Mouse (Mus musculus): ENCODE data around the gene Ccdc180. TPM values are rescaled to one million over a fixed set of nuclear protein-coding genes. Genes with fewer than 3 reads are reported as not detected.

The Ccdc180 gene
- polyA plus RNA-seq (2015; fragmentation: Nextera tagmentation; extraction: Ambion mirVana) = 0.06 TPM in 1 of 2 replicates, not detected in the other

DNA sequence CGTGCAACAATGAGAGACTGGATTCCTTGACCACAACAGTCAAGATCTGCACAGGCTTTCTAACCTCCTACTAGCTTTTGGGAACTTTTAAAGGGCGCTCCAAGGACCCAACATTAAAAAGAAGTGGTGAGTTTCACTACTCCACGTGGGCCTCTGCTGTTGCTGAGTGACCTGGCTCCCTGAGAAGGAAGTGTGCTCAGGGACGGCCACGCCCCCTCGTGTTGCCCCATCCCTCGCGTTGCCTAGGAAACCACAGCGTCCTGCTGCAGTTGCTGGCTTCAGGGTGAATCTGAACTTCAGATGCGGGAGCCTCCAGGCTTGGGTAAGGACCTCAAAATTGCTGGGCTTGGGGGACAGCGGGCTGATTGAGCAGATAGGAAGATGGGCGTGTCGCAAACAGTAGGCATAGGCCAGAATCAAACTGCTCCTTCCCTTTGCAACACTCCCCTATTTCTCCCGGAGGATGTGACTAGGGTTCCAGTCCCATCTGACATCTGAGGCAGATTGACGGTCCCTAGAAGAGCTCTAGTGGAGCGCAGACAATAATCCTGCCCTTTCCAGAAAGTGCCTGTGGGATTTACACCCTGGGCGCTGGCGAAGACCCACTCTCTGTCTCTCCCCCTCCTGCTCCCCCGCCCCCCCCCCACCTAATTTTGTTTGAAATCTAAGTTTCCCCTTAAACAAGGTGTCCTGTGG lies at the start of gene Ccdc180:
TSS of gene Ccdc180 (plus strand) at position 238 of the 696 bp plus-strand sequence.
- no peaks in the 10 kb centered on the region for H3K36me3 ChIP-seq
- no peaks in the 10 kb centered on the region for H3K9me3 ChIP-seq
- peaks cover 7% of the 10 kb centered on the region; the same call in 1 of the 2 replicates for H3K27me3 ChIP-seq
- H3K4me2 ChIP-seq (replicated peaks) = peak within 1 kb of the TSS; percentile 54
- no peak for ATAC-seq (ENCODE audit: low FRiP score, low read depth)
- H3K4me1 ChIP-seq = peaks cover 12% of the 10 kb centered on the region
- H3K9ac ChIP-seq = no peak within 1 kb of the TSS
- 14% methylated on average over 19 of the region's 19 CpGs for WGBS
- H3K4me3 ChIP-seq = no peak within 1 kb of the TSS
- H3K27ac ChIP-seq = no peak within 1 kb of the TSS

DNA sequence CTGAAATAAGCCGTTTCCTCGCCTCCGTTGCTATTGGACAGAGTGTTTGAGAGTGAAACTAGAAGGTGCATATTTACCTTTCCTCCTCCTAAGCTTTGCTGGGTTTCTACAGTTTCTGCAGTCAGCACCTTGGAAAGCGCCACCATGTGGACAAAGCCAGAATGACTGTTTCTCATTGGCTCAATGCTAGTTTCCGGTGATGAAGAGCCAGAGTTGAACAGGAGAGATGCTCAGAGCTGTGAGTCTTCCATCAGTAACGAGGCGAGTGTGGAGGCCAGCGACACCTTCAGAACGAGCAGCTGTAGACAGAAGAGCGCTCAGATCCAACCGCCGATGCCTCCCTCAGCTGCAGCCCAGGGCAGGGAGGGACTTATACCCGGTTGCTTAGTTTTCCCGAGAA lies 45.7 kb upstream of the Ccdc180 start:
- Histone ChIP-seq H3K9ac (no peak overlapping the region), H3K27ac (no peak overlapping the region), H3K36me3 (no peaks in the 10 kb centered on the region), H3K9me3 (no peaks in the 10 kb centered on the region), H3K4me2 (replicated peaks) (no peak overlapping the region), H3K4me1 (peaks cover 14% of the 10 kb centered on the region), H3K4me3 (no peak overlapping the region), H3K27me3 (peaks cover 46% of the 10 kb centered on the region)
- 46% methylated on average over 14 of the region's 14 CpGs for WGBS
- no peak for ATAC-seq (ENCODE audit: low FRiP score, low read depth)

DNA sequence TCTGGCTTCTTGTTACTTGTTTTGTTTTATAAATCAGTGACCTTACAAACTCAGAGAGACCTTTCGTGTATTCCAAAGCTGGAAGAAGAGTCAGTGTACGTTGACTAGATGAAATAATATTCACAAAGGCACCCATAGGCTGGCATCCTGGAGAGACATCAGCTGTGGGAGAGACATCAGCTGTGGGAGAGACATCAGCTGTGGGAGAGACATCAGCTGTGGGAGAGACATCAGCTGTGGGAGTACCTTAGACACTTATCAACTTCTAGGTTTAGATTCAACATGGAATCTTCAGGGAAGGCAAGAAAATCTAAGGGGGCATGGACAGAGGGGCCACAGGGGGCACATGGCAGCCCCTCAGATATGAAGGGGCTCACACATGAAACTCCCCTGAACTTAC lies 43.8 kb upstream of the Ccdc180 start:
- no peak overlapping the region for H3K4me3 ChIP-seq
- ATAC-seq (ENCODE audit: low FRiP score, low read depth) = no peak
- no peak overlapping the region for H3K27ac ChIP-seq
- WGBS = 90% methylated on average over 2 of the region's 2 CpGs
- H3K27me3 ChIP-seq = peaks cover 62% of the 10 kb centered on the region
- peaks cover 17% of the 10 kb centered on the region for H3K4me1 ChIP-seq
- no peak overlapping the region for H3K4me2 ChIP-seq (replicated peaks)
- H3K9ac ChIP-seq = no peak overlapping the region
- H3K36me3 ChIP-seq = no peaks in the 10 kb centered on the region
- no peaks in the 10 kb centered on the region for H3K9me3 ChIP-seq

DNA sequence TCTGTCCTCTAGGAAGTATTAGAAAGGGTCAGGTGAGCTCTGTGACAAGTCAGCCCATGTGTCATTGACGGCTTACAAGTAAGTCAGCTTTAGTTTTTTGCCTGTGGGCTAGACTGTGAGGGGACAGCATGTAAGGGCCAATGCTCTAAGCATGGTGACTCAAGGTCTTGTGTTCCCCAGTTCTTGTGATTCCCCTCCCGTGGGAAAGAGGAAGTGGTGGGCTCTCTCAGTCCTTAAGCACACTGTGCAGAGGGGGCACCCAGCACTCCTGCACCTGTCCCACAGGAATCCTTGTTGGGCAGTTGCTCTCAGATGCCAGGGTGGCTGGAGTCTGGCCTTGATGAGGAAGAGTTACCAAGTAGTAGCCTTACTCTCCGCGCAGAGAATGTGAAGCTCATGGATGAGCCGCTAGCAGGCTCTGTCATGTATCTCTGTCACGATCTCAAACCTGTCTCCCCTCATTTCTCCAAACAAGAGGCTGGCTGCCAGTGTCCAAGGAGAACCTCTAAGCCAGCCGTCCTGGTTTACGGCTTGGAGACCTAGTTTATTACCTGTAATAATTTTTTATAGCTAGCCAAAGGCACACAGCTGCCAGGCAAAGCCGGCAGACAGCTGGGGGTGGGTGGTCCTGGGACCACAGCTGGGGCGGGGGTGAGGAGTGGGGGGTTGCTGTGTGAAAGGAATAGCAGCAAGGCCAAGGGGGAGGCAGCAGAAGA lies 41.8 kb upstream of the Ccdc180 start, which contains the start of gene Stra6l:
TSS of gene Stra6l (plus strand) at position 556 of the 716 bp plus-strand sequence.
- Histone ChIP-seq H3K4me3 (peak within 1 kb of the TSS; percentile 5), H3K27me3 (peaks cover 78% of the 10 kb centered on the region), H3K27ac (no peak within 1 kb of the TSS), H3K4me1 (peaks cover 17% of the 10 kb centered on the region), H3K9me3 (no peaks in the 10 kb centered on the region), H3K4me2 (replicated peaks) (peak within 1 kb of the TSS; percentile 43), H3K9ac (no peak within 1 kb of the TSS), H3K36me3 (no peaks in the 10 kb centered on the region)
- WGBS = 11% methylated on average over 10 of the region's 10 CpGs
- peak; percentile 68 for ATAC-seq (ENCODE audit: low FRiP score, low read depth)

DNA sequence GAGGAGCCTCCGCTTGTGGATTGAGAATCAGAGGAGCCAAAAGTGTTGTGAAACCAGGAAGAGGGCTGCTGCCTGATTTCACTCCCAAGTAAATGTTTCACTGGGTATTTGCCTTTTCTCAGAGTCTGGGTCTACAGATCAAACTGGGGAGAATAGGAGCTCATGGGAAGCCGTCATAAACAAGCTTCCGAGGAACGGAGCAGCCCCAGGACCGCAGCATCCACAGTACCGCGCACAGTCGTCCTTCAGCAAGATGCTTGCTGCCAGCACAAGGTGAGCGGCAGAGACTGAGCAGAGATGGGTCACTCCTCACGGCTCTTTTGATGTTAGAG lies 41.3 kb upstream of the Ccdc180 start:
- Histone ChIP-seq H3K9ac (no peak overlapping the region), H3K4me1 (peaks cover 17% of the 10 kb centered on the region), H3K4me3 (peak overlapping the region; percentile 5), H3K27ac (no peak overlapping the region), H3K4me2 (replicated peaks) (peak overlapping the region; percentile 43), H3K36me3 (no peaks in the 10 kb centered on the region), H3K9me3 (no peaks in the 10 kb centered on the region), H3K27me3 (peaks cover 81% of the 10 kb centered on the region)
- ATAC-seq (ENCODE audit: low FRiP score, low read depth) = no peak
- WGBS = 15% methylated on average over 10 of the region's 10 CpGs

DNA sequence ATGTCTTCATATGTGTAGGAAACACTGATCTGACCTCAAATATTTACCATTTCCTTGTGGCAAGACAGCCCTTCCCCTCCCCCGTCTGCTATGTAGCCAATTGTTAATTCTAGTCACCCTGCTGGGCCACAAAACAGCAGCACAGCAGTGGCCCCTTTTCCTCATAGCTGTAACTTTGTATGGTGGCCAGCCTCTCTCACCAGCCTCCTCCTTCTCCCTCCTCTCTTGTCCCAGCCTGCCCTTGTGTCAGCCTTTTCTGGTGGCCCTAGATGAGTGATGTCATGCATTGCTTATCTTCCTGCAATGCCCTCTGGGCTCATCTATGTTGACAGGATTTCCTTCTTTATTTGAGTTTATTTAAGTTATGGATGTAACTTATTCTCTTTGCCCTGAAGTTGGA lies 40.7 kb upstream of the Ccdc180 start:
- no peak for ATAC-seq (ENCODE audit: low FRiP score, low read depth)
- peaks cover 79% of the 10 kb centered on the region for H3K27me3 ChIP-seq

DNA sequence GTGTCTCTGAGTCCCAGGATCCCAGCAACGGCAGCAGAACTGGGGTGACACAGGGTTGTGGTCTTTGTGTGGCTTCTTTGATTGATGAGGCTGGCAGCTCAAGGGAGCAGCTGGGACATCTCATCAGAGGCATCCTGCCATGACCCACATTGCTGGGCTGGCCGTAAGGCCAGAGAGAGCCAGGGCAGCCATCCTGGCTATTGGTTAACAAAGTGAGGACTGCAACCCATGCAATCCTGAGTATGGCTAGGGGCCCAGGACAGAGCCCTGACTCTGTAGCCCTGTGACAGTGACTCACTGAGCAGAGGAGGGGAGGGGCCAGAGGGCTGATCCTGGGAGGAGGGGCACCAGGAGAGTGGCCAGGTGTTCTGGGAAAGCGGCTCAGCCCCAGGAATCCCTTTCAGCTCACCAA lies 38.5 kb upstream of the Ccdc180 start:
- H3K4me2 ChIP-seq (replicated peaks) = no peak overlapping the region
- 17% methylated on average over 3 of the region's 3 CpGs for WGBS
- H3K27ac ChIP-seq = no peak overlapping the region
- no peak overlapping the region for H3K4me3 ChIP-seq
- ATAC-seq (ENCODE audit: low FRiP score, low read depth) = no peak
- H3K4me1 ChIP-seq = peaks cover 23% of the 10 kb centered on the region
- H3K27me3 ChIP-seq = peaks cover 64% of the 10 kb centered on the region
- H3K9me3 ChIP-seq = no peaks in the 10 kb centered on the region
- H3K9ac ChIP-seq = no peak overlapping the region
- no peaks in the 10 kb centered on the region for H3K36me3 ChIP-seq

More for the DNA sequence above, 40.7 kb upstream of the Ccdc180 start:
- Histone ChIP-seq H3K36me3 (no peaks in the 10 kb centered on the region), H3K27ac (no peak overlapping the region), H3K9ac (no peak overlapping the region), H3K4me3 (no peak overlapping the region), H3K4me1 (peaks cover 19% of the 10 kb centered on the region), H3K9me3 (no peaks in the 10 kb centered on the region), H3K4me2 (replicated peaks) (peak overlapping the region; percentile 43; the same call in 1 of the 2 replicates)
- WGBS = 36% methylated on average over 1 of the region's 1 CpGs

DNA sequence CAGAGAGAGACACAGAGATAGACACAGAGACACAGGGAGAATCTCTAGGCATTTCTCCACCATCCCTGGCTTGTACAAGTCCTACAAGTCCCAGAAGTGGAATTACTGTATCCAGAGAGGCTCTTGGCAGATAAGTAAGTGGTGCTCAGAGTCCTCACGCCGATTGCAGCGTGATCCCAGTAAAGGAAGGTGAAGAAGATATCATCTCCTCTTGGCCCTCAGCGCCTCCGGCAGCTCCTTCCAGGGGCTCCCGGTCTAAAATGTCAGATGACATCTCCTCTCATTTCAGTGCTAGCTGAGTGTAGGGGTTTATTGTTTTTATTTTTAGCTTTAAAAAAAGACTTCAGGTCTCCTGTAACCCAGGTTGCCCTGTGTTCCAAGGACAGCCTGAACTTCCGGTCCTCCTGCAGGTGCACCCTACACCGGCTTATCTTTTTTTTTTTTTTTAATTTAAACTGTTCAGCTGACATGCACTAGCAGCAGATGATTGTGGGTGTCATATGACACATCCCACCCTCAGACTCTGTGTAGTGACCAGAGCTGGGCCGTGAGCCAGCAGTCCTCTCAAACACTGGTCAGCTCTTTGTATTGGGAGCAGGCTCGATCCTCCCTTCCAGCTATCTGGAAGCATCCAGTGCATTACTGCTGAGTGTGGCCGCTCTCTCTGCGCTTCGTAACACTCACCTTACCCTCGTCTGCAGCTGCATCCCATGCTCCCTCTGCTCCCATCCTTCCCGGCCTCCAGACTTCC lies 36.4 kb upstream of the Ccdc180 start:
- Histone ChIP-seq H3K4me3 (no peak overlapping the region), H3K9ac (no peak overlapping the region), H3K4me1 (peaks cover 15% of the 10 kb centered on the region), H3K4me2 (replicated peaks) (no peak overlapping the region), H3K9me3 (no peaks in the 10 kb centered on the region), H3K27ac (no peak overlapping the region), H3K27me3 (peaks cover 57% of the 10 kb centered on the region), H3K36me3 (no peaks in the 10 kb centered on the region)
- ATAC-seq (ENCODE audit: low FRiP score, low read depth) = no peak
- WGBS = 71% methylated on average over 15 of the region's 15 CpGs

DNA sequence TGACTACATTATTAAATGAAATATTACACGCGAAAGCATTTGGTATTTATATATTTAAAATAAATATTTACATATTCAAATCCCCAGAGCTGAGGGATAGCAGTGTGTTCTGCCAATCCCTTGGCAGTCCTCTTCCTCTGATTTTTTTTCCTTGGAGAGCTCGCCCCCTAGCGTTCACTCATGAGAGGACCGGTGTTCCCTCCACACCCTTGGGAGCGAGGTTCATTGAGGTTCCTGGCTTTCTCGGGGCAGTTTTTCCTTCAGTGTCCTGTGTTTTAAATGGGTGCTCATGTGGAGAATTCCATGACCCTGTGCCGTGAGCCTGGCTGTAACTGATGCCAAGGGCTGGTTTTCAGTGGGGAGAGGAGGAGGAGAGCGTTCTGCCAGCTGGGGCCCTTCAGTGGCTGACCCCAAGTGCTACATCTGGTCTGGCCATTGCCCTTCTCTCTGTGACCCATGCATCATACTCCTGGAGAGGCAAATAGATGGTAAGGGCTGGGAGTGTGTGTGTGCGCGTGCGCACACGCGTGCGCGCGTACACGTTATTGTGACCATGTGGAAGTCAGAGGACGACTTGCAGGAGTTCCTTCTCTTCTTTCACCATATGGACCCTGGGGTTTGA lies 34.2 kb upstream of the Ccdc180 start:
- Histone ChIP-seq H3K9me3 (no peaks in the 10 kb centered on the region), H3K9ac (no peak overlapping the region), H3K36me3 (no peaks in the 10 kb centered on the region), H3K27ac (no peak overlapping the region), H3K4me2 (replicated peaks) (no peak overlapping the region), H3K4me3 (no peak overlapping the region), H3K4me1 (peaks cover 14% of the 10 kb centered on the region), H3K27me3 (peaks cover 38% of the 10 kb centered on the region)
- ATAC-seq (ENCODE audit: low FRiP score, low read depth) = no peak
- WGBS = 50% methylated on average over 19 of the region's 19 CpGs

DNA sequence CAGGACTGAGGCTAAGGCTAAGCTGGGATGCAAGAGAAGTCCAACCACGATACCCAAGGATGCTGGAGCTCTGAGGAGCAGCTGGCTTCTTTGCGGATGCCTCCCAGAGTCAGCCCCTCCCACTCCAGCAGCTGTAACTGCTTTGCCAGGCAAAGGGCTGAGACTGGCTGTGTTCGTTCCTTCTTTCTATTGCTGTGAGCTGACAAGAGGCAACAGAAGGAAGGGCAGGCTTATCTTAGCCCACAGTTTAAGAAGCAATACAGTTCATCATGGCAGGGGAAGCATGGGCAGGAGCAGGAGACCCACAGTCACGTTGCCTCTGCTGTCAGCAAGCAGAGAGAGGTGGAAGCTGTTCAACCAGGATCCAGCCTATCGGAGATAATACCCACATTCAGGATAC lies 28.9 kb upstream of the Ccdc180 start:
- Histone ChIP-seq H3K4me2 (replicated peaks) (no peak overlapping the region), H3K4me3 (no peak overlapping the region), H3K4me1 (peaks cover 8% of the 10 kb centered on the region), H3K9me3 (no peaks in the 10 kb centered on the region), H3K36me3 (no peaks in the 10 kb centered on the region), H3K9ac (no peak overlapping the region), H3K27ac (no peak overlapping the region), H3K27me3 (peaks cover 10% of the 10 kb centered on the region)
- no peak for ATAC-seq (ENCODE audit: low FRiP score, low read depth)
- 50% methylated on average over 5 of the region's 5 CpGs for WGBS

DNA sequence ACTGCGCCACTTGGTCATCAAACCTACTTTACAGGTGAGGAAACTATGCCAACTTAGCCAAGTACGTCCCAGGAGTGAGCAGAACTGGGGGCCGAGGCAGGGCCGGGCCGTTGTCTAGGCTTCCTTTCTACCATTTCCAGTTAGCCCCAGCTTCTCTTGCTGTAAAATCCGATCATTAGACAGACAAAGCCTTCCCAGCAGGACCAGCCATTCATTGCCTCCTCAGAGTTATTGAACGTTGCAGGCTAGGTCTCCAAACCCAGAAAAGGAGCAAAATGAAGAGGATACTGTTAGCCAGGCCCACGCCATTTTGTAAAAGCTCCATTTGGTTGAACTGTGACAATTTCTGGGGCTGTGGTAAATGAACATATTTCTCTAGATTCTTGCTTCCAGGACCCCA lies 22.7 kb upstream of the Ccdc180 start:
- Histone ChIP-seq H3K9ac (no peak overlapping the region), H3K9me3 (no peaks in the 10 kb centered on the region), H3K4me1 (peaks cover 15% of the 10 kb centered on the region), H3K27me3 (no peaks in the 10 kb centered on the region), H3K36me3 (no peaks in the 10 kb centered on the region), H3K27ac (no peak overlapping the region), H3K4me2 (replicated peaks) (no peak overlapping the region), H3K4me3 (no peak overlapping the region)
- ATAC-seq (ENCODE audit: low FRiP score, low read depth) = no peak
- 79% methylated on average over 8 of the region's 8 CpGs for WGBS
